Mouse (Mus musculus) 3134 (cell line): ENCODE measurements around the gene Tigar.

ENCODE experiments used
- DNase-seq: peaks from one replicate; pipeline ENCODE4 v3.0.0-alpha.2; 2011; ENCODE audit warnings: low spot score; ENCODE audit not compliant: insufficient read length; ENCODE audit errors: extremely low read depth

The Tigar gene

DNA sequence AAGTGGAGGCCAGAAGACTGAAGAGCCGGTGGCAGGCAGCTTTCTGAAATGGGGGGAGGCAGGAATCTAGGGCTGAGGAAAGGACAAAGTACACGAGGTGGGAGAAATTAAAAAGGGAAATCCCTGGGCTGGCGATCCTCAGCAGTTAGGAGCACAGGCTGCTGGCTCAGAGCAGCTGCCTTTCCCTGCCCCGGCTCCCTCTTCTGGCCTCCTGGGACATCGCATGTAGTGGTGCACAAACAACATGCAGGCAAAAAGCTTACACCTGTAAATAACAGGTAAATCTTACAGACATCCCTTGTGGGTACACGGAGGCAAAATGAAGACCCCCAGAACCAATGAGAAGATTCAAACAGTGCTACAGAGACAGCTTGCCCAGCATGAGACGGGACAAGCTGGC lies 14.8 kb downstream of the Tigar start:
- no peak for DNase-seq

DNA sequence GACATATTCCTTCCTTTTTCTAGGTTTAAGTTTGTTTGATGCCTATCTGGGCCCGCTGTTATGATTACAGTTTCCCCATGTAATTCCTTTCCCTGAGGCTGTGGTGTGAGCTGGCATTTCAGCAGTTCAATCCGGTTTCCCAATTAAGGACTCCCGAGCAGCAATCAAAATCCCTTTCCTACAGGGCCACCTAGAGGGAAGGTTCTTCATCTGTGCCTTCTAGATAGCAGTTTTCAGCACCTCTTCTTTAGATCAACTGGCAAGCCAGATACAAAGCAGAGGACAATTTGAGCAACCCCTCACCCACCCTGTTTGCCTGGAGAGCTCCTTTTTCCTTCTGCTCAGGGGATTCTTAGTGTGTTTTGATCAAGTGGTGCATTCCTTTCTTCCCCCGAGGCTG lies 22.6 kb downstream of the Tigar start:
- DNase-seq, result no peak

DNA sequence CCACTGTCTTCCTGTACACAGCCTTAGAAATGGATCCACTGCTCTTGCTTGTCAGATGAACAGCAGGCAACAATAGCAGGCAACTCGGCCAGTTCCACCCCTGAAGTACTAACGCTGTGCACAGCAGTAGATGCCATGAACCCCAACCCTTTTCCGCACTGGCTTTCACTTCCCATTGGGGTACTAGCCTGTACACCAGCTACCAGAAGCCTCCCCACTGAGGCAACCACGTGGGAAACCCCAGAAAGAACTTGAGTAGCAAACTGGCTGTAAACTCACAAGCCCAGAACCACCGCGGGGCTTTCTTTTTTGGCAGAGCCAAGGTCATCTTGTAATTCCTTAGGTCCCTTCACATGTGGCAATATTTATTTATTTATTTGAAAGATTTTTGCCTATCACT lies 27.5 kb downstream of the Tigar start:
- DNase-seq, result no peak

DNA sequence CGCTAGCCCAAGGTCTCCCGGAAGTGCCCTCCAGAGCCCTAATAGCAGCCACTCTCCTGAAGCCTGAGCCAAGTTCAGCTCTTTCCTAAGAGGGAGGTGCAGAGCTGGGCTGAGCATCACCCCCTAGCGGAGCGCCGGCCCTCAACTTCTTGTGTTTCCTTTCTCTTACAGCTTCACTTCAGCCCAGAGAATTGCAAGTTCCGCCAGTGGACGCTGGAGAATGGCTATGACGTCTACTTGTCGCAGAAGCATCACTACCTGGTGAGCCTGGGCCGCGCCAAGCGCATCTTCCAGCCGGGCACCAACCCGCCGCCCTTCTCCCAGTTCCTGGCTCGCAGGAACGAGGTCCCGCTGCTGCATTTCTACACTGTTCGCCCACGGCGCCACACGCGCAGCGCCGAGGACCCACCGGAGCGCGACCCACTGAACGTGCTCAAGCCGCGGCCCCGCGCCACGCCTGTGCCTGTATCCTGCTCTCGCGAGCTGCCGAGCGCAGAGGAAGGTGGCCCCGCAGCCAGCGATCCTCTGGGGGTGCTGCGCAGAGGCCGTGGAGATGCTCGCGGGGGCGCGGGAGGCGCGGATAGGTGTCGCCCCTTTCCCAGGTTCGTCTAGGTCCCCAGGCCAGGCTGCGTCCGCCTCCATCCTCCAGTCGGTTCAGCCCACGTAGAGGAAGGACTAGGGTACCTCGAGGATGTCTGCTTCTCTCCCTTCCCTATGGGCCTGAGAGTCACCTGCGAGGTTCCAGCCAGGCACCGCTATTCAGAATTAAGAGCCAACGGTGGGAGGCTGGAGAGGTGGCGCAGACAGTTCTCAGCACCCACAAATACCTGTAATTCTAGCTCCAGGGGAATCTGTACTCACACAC lies 29.3 kb downstream of the Tigar start:
- DNase-seq, result no peak

DNA sequence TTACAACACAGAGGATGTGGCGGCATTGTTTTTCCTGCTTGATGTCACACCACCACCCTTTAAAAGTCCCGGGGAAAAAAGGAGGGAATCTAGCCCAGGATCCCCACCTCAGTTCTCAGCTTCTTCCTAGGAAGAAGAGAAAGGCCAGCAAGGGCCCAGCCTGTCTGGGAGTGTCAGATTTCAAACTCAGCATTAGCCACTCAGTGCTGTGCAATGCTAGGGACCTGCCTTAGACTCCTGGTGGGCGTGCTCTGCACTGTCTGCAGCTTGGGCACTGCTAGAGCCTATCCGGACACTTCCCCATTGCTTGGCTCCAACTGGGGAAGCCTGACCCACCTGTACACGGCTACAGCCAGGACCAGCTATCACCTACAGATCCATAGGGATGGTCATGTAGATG lies 36.5 kb downstream of the Tigar start, which contains the start of gene Fgf23:
Gene Fgf23 (plus strand): TSS at position 86 of the 400 bp plus-strand sequence.
- no peak for DNase-seq

DNA sequence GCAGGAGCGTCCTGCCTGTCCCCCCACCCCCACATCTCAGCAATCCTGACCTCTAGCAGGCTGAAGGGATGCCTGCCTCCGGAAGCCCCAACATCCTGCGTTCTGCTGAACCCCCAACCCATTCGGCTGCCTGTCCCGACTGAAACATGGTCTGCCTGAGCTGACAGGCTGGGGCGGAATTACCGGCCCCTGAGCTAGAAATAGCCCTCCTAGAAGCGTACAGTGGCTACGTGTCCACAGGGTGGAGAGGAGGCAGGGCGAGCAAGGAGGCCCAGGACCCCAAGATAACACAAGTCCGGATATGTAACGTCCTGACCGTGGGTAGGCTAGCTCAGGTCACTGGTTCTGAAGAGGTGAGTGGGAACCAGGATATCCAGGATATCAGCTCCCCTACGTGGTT lies 44.5 kb downstream of the Tigar start:
- DNase-seq, result no peak

DNA sequence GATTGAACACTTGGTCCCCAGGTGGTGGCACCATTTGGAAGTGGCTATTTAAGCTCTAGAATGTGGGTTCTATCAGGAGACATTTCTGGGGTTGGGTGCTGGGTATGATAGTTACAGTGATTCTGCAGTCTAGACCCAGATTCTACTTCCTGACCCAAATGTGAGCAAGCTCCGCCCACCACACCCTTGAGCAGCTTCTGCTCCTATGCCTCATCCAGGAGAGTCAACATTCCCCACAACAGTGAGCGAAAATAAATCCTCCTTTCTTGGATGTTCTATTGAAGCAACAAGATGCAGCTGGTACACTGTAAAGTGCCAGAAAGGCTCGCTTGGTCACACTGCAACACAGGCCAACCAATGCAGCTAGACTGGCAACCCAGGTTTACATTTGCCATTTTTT lies 45.4 kb downstream of the Tigar start:
- no peak for DNase-seq

DNA sequence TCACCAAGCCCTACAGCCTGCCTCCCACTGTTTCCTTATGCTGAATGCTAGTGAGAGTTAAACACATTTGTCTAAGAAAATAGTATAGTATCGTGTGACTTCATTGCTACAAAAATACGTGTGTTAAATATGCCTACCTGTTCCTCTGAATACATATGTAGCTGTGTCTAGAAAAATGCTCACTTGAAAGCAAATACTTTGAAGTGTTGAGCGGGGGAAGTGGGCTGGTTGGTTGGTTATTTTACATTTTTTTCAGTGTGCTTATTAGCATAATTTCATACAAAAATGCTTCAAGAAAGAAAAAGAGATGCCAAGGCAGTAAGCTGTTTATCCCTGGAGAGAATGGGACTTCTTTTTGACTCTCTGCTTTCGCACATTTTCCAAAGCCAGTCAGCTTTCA lies 49.4 kb downstream of the Tigar start:
- DNase-seq, result no peak

DNA sequence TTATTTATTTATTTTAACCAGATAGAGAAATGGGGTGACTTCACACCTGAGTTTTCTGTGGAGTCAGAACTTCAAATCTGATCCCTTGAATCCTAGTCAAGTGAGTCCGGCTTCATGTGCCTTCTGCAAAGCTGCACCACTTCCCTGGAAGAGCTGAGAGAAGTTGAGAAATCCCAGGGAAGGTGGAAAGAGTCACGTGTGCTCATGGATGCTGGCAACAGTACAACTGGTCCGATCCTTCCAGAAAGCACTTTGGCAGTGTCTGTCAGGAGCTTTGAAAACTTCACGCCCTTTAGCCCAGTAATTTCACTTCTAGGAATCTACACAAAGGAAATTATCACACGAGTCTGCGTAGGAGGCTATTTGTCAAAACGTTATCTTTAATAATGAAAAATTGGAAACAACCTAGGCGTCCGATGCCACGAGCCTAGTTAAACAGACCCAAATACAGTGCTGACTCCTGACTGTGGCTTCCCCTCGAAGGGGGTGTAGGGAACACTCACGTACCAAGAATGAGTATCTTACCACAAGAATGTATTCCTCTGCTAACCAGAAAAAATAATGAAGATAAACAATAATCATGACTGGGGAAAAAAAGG lies 52.3 kb downstream of the Tigar start:
- peak; percentile 70 for DNase-seq

DNA sequence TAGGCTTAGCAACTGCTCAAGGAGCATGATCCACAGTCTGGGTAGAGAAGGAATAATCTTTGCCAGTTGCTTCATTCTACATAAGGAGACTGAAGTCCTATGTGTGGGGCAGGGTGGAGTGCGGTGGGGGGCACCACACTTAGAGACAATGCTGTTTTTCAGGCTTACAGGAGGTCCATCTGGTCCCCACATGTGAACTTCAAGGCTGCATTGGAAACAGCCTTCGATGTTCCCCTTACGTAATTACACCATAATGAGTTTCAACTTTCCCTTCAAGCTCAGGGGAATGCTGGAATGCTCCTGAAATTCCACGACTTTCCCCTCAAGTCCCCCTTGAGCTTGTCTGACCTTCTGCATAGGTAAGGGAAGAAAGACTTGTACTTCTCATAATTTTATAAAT lies 58.5 kb downstream of the Tigar start:
- DNase-seq, result no peak

DNA sequence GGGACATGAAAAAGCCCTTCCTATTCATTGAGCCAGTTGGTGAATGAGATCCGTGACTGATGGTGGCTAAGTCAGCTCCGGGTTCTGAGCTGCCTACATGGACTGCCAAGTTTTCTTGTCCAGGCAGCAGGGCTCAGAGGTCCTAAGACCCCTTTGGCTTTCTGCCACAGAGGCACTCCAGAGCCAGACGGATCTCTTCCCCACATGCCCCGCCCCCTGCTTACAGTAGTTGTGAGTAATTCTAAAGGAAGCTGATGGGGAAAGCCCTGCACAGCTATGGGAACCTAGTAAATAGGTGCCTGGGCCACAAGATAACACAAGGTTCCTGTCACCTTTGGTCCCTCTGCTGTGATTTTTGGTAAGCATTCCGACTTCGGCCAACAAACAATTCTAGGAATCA lies 64.4 kb downstream of the Tigar start:
- DNase-seq, result peak; percentile 19
